Mouse (Mus musculus): ENCODE measurements around the gene Dnaaf1.

- TF ChIP-seq POLR2A (IDR thresholded peaks at IDR 0.05; ENCODE audit: borderline replicate concordance, low read depth, low read length) (no peak), CTCF (IDR thresholded peaks at IDR 0.05; ENCODE audit: low read depth, low read length) (no peak)
These were observed 4.1 kb downstream of the Dnaaf1 start for GRCm38 (mm10) chr8:119579096-119579495.
